Mouse (Mus musculus): ENCODE results near the gene Slc52a3. TPM values are rescaled to one million over a fixed set of nuclear protein-coding genes. Genes with fewer than 3 reads are reported as not detected.
A peak's percentile ranks its signal among the peaks of the same experiment; 100 is the strongest.

Gene Slc52a3
- polyA plus RNA-seq, 1 experiment, result 0.60 TPM

DNA sequence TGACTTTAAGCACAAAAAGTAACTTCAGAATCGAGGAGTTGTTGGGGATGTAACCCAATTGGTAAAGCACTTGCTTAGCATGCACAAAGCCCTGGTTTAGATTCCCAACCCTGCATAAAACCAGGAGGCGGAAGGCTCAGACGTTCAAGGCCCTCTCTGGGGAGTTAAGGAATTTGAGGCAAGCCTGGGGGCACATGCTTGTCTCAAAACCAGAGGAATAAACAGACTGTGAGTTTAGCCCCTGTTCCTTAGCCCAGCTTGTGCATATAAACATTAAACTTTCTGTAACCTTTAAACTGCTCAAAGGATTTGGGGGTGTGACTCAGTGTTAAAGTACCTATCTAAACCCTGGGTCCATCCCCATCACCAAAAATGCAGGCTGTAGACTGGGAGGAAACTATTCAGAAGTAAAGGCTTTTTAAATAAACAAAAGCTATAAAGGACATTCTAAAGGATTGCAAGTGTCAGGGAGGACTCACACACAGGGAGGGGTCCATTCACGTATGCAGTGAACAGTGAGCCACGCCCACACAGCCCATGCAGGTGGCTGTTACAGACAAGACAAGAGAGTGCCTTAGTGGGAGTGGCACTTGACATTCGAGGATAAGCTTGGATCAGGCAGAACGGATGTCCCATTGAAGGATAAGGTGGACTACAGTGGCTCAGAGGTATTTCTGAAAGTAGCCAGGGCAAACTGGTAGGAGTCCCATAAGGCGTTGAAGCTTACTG lies 1.6 kb downstream of the Slc52a3 start:
- H3K27ac ChIP-seq (ENCODE audit: insufficient read depth, low read length), result no peak overlapping the region
- no peak overlapping the region for H3K4me3 ChIP-seq (ENCODE audit: insufficient read depth, low read length)
- H3K4me1 ChIP-seq (ENCODE audit: control insufficient read depth, insufficient read depth, low read length), result peaks cover 3% of the 10 kb centered on the region; the same call in 1 of the 2 replicates
- no peak for TF ChIP-seq CTCF (IDR thresholded peaks at IDR 0.05; ENCODE audit: borderline replicate concordance, insufficient read depth, low read length)
- TF ChIP-seq POLR2A (IDR thresholded peaks at IDR 0.05; ENCODE audit: low read depth, low read length), result no peak

DNA sequence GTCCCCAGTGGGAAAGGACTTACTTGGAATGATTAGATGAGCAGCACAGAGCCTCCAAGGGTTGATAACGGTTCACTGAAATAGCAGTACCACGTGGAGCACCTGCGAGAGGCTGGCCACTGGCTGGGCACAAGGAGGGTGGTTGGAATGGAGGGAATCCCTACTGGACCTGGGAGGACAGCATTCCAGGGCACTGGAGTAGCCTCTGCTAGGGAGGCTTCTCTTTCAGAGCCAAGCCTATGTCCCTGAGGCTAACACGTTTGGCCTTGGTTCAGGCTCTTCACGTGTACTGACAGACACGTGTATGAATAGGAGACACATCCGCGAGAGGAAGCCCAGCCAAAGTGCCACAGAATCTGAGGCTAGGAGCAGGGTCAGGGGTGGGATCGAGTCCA lies 2.2 kb downstream of the Slc52a3 start:
- H3K27ac ChIP-seq (ENCODE audit: insufficient read depth, low read length), result no peak overlapping the region
- peaks cover 3% of the 10 kb centered on the region; the same call in 1 of the 2 replicates for H3K4me1 ChIP-seq (ENCODE audit: control insufficient read depth, insufficient read depth, low read length)
- TF ChIP-seq CTCF (IDR thresholded peaks at IDR 0.05; ENCODE audit: borderline replicate concordance, insufficient read depth, low read length) (no peak), POLR2A (IDR thresholded peaks at IDR 0.05; ENCODE audit: low read depth, low read length) (no peak)
- no peak overlapping the region for H3K4me3 ChIP-seq (ENCODE audit: insufficient read depth, low read length)

DNA sequence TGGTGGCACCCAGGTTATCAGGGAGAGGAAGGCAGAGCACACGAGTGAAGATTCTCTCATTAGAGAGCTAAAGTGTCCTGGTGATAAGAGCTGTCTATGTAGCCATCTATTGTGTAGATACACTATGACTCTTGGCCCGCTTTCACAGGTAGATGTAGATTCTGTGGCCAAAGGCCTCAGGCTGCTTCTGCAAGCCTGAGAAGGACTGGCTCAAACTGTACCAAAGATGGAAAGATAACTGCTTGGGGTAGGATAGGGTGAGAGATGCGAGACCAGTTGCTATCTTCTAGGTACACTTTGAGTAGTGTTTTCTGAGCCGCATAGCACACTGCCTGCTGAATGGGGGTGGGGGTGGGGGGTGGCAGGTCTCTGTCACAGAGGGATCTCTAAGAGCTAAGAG lies 2.6 kb downstream of the Slc52a3 start:
- Histone ChIP-seq H3K4me3 (ENCODE audit: insufficient read depth, low read length) (no peak overlapping the region), H3K4me1 (ENCODE audit: control insufficient read depth, insufficient read depth, low read length) (peaks cover 3% of the 10 kb centered on the region; the same call in 1 of the 2 replicates), H3K27ac (ENCODE audit: insufficient read depth, low read length) (no peak overlapping the region)
- TF ChIP-seq CTCF (IDR thresholded peaks at IDR 0.05; ENCODE audit: borderline replicate concordance, insufficient read depth, low read length) (no peak), POLR2A (IDR thresholded peaks at IDR 0.05; ENCODE audit: low read depth, low read length) (no peak)

DNA sequence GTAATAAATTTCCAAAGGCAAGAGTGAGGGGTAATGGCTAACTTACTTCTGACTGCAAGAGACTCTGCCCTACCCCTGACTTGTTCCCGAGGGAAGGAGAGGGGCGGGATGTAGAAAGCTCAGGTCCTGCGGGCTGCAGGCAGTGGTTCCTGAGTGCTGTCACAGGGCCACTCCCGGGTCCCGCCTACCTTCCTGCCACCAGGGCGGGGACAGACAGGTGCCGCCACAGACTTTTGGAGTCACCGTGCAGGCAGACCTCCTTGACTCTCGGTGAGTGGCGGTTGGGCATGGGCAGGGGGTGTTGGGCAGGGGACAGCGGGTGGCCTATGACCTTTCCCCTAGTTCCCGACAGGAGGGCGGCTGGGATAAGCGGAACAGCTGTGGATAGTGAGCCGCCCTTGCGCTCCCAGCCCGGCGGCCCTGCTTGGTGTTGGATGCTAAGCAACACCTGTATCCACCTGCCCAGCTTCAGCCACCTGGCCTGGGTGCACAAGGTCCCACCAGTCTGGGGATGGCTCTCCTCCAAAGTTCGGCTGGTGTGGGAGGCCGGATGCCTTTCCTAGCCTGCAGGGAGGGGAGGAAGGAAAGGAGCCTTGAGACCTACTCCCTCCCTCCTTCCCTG lies 3.5 kb downstream of the Slc52a3 start:
- no peak overlapping the region for H3K27ac ChIP-seq (ENCODE audit: insufficient read depth, low read length)
- TF ChIP-seq CTCF (IDR thresholded peaks at IDR 0.05; ENCODE audit: borderline replicate concordance, insufficient read depth, low read length), result no peak
- TF ChIP-seq POLR2A (IDR thresholded peaks at IDR 0.05; ENCODE audit: low read depth, low read length), result no peak
- no peaks in the 10 kb centered on the region for H3K4me1 ChIP-seq (ENCODE audit: control insufficient read depth, insufficient read depth, low read length)
- H3K4me3 ChIP-seq (ENCODE audit: insufficient read depth, low read length), result no peak overlapping the region

DNA sequence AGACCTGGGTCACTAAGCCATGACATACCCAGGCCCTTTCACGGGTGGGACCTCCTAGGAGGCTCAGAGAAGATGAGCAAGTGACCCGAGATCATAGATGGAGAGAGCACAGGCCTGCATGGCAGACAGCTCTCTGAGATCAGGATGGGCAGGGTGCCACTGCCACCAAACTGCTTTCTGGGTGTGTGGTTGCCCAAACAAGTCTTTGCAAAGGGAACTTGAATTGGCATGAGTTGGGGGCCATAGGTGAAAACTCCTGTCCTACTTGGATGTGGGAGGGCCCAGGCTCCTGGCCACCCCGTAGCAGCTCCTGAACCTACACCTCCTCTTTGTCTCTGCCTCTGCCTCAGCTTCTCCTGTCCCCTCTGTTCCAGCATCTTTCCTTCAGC lies 4.0 kb downstream of the Slc52a3 start:
- Histone ChIP-seq H3K27ac (ENCODE audit: insufficient read depth, low read length) (no peak overlapping the region), H3K4me1 (ENCODE audit: control insufficient read depth, insufficient read depth, low read length) (no peaks in the 10 kb centered on the region), H3K4me3 (ENCODE audit: insufficient read depth, low read length) (no peak overlapping the region)
- TF ChIP-seq POLR2A (IDR thresholded peaks at IDR 0.05; ENCODE audit: low read depth, low read length) (no peak), CTCF (IDR thresholded peaks at IDR 0.05; ENCODE audit: borderline replicate concordance, insufficient read depth, low read length) (no peak)

DNA sequence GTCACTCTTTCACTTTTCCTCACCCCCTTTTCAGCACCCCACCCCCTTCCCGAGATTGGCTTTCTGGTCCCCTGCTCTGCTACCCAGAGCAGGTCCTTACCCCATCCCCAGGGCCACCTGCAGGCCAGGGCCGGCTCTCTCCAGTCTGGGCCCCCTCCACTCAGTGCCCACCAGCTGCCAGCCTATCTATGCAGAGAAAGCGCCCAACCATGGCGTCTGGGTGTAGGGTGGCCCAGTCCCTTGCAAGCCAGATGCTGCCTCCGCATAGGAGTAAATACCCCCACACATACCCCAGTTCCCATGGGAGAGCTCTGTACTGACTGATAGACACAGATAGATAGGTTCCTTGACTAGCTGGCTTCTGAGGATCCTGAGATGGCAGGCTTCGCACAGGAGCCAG lies 4.4 kb downstream of the Slc52a3 start:
- TF ChIP-seq CTCF (IDR thresholded peaks at IDR 0.05; ENCODE audit: borderline replicate concordance, insufficient read depth, low read length) (no peak), POLR2A (IDR thresholded peaks at IDR 0.05; ENCODE audit: low read depth, low read length) (no peak)
- H3K27ac ChIP-seq (ENCODE audit: insufficient read depth, low read length), result no peak overlapping the region
- no peaks in the 10 kb centered on the region for H3K4me1 ChIP-seq (ENCODE audit: control insufficient read depth, insufficient read depth, low read length)
- H3K4me3 ChIP-seq (ENCODE audit: insufficient read depth, low read length), result no peak overlapping the region

DNA sequence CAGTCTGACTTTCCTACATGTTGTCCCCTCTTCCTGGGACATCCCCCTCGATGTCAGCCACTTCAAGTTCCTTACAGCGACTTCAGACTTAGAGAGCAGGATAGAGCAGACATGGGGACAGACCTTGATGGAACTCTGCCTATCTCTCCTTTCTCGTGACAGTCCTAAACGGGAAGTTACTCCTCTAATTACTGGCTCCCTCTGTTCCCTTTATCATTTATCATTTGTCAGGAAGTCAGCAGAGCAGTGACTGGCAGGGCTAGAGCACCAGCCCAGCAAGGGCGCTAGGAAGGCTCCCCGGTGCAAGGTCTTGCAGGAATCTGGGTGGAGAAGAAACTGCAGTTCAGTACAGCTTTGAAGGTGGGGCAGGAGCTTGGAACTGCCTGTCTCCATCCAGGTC lies 6.2 kb downstream of the Slc52a3 start:
- H3K4me1 ChIP-seq (ENCODE audit: control insufficient read depth, insufficient read depth, low read length), result no peaks in the 10 kb centered on the region
- H3K4me3 ChIP-seq (ENCODE audit: insufficient read depth, low read length), result no peak overlapping the region
- H3K27ac ChIP-seq (ENCODE audit: insufficient read depth, low read length), result no peak overlapping the region
- TF ChIP-seq CTCF (IDR thresholded peaks at IDR 0.05; ENCODE audit: borderline replicate concordance, insufficient read depth, low read length), result no peak
- TF ChIP-seq POLR2A (IDR thresholded peaks at IDR 0.05; ENCODE audit: low read depth, low read length), result no peak

DNA sequence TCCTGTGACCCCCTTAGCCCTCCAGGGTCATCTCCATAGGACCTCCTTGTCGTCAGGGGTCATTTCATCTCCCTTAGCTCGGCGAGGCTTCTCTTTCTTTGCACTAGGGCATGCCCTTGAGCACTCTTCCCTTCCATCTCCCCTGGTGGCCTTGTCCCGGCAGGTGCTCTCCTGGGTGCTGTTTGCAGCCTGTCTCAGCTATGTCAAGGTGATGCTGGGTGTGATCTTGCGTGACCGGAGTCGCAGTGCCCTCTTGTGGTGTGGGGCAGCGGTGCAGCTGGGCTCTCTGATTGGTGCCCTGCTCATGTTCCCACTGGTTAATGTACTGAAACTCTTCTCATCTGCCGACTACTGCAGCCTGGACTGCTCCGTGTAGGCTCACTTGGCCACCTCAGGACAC lies 11.5 kb downstream of the Slc52a3 start:
- H3K27ac ChIP-seq (ENCODE audit: insufficient read depth, low read length), result no peak overlapping the region
- H3K4me3 ChIP-seq (ENCODE audit: insufficient read depth, low read length), result no peak overlapping the region
- H3K4me1 ChIP-seq (ENCODE audit: control insufficient read depth, insufficient read depth, low read length), result no peaks in the 10 kb centered on the region
- TF ChIP-seq POLR2A (IDR thresholded peaks at IDR 0.05; ENCODE audit: low read depth, low read length), result no peak
- peak; percentile 95 for TF ChIP-seq CTCF (IDR thresholded peaks at IDR 0.05; ENCODE audit: borderline replicate concordance, insufficient read depth, low read length)

DNA sequence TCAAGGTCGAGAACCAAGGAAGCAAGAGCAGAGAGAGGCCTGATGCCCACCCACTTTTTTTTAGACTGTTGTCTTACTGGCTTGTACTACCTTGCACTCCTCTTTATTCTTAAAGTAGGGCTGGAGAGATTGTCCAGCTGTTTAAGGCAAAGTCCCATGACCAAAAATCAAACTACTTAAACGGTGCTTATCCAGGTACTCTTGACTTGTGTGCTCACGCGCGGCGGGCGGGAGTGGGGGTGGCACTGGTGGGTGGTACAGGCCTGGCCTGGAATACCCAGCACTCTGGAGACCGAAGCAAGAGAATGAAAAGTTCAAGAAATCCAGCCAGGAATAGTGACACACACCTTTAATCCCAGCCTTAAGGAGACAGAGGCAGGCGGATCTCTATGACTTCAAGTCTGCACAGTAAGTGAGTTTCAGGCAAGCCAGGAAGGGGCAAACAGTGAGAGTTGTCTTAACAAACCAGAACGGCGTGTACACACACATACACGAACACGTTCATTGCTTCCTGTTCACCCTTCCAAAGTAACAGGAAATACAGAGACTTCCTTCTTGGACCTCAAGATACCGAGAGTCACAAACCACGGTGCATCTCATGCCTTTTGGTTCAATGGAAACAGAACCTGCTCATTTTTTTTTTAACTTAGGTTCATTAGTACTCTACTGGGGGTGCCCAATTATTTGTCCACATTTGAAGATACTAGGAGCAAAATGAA lies 12.9 kb downstream of the Slc52a3 start:
- no peak overlapping the region for H3K4me3 ChIP-seq (ENCODE audit: insufficient read depth, low read length)
- H3K27ac ChIP-seq (ENCODE audit: insufficient read depth, low read length), result no peak overlapping the region
- no peaks in the 10 kb centered on the region for H3K4me1 ChIP-seq (ENCODE audit: control insufficient read depth, insufficient read depth, low read length)
- no peak for TF ChIP-seq CTCF (IDR thresholded peaks at IDR 0.05; ENCODE audit: borderline replicate concordance, insufficient read depth, low read length)
- TF ChIP-seq POLR2A (IDR thresholded peaks at IDR 0.05; ENCODE audit: low read depth, low read length), result no peak

DNA sequence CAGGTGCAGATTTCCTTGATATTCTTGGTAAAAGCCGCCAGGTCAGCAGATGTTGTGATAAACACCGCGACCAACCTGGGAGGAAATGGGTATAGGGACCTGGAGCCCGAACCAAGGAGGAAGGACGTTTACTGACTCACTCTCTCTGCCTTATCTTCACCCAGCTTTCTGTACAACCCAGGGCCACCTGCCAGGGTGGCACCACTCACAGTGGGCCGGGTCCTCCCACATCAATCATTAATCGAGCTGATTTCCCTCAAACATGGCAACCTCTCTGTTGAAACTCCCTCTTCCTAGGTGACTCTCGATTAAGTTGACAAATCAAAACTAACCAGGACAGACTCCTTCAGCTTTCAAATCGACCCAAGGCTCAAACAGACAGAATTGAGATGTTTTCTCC lies 13.9 kb downstream of the Slc52a3 start:
- Histone ChIP-seq H3K4me1 (ENCODE audit: control insufficient read depth, insufficient read depth, low read length) (no peaks in the 10 kb centered on the region), H3K4me3 (ENCODE audit: insufficient read depth, low read length) (no peak overlapping the region), H3K27ac (ENCODE audit: insufficient read depth, low read length) (no peak overlapping the region)
- TF ChIP-seq POLR2A (IDR thresholded peaks at IDR 0.05; ENCODE audit: low read depth, low read length) (no peak), CTCF (IDR thresholded peaks at IDR 0.05; ENCODE audit: borderline replicate concordance, insufficient read depth, low read length) (no peak)

Measured in embryonic fibroblast, embryonic 13.5 days (primary cell).